Mouse (Mus musculus) liver, embryonic 15.5 days (tissue): Measurements from ENCODE around the gene 6430548M08Rik. TPM values are rescaled to one million over a fixed set of nuclear protein-coding genes. Genes with fewer than 3 reads are reported as not detected.

ENCODE experiments used
- ATAC-seq: fragments of 200-750 bp; cut with Nextera tagmentation; 2 replicates; pipeline ENCODE4 v1.8.0; 2017; ENCODE audit warnings: moderate number of reproducible peaks, mild to moderate bottlenecking, moderate library complexity; ENCODE audit not compliant: insufficient read depth
- H3K27ac ChIP-seq: fragments of 300-500 bp; sonication (generic); replicated peaks from 2 replicates; pipeline ENCODE4 v1.5.1; 2015; ENCODE audit warnings: mild to moderate bottlenecking, inconsistent platforms
- H3K27me3 ChIP-seq: fragments of 300-500 bp; sonication (generic); 2 replicates; pipeline ENCODE4 v1.6.1; 2015; ENCODE audit warnings: mild to moderate bottlenecking, inconsistent platforms
- H3K36me3 ChIP-seq: fragments of 300-500 bp; sonication (generic); replicated peaks from 2 replicates; pipeline ENCODE4 v1.6.1; 2015; ENCODE audit warnings: moderate library complexity, mild to moderate bottlenecking, inconsistent platforms
- H3K4me1 ChIP-seq: fragments of 300-500 bp; sonication (generic); replicated peaks from 2 replicates; pipeline ENCODE4 v1.6.1; 2015; ENCODE audit warnings: inconsistent platforms
- H3K4me2 ChIP-seq: fragments of 300-500 bp; sonication (generic); 2 replicates; pipeline ENCODE4 v1.6.1; 2015; ENCODE audit warnings: moderate library complexity, mild to moderate bottlenecking, inconsistent platforms
- H3K4me3 ChIP-seq: fragments of 300-500 bp; sonication (generic); replicated peaks from 2 replicates; pipeline ENCODE4 v1.5.1; 2015; ENCODE audit warnings: mild to moderate bottlenecking, inconsistent platforms
- H3K9ac ChIP-seq: fragments of 300-500 bp; sonication (generic); 2 replicates; pipeline ENCODE4 v1.6.1; 2015; ENCODE audit warnings: moderate library complexity, mild to moderate bottlenecking, inconsistent platforms
- H3K9me3 ChIP-seq: fragments of 300-500 bp; sonication (generic); replicated peaks from 2 replicates; pipeline ENCODE4 v1.6.1; 2016; ENCODE audit warnings: inconsistent platforms
- WGBS: fragments of 180-500 bp; shearing (Covaris S2); methylation state at CpG from one replicate; pipeline ENCODE4 v1.1.7; 2015; ENCODE audit warnings: mixed read lengths; ENCODE audit not compliant: insufficient replicate concordance; 5-methylcytosine and 5-hydroxymethylcytosine counted together
- polyA plus RNA-seq: library from polyadenylated mRNA; unstranded; fragments of >200 nt; fragmentation: Nextera tagmentation; extraction: Ambion mirVana; gene quantifications from 2 replicates; pipeline ENCODE4 v1.2.1, GENCODE M21; 2015

Gene 6430548M08Rik
- polyA plus RNA-seq, 1 experiment from 2014 or later = 2.8 TPM

DNA sequence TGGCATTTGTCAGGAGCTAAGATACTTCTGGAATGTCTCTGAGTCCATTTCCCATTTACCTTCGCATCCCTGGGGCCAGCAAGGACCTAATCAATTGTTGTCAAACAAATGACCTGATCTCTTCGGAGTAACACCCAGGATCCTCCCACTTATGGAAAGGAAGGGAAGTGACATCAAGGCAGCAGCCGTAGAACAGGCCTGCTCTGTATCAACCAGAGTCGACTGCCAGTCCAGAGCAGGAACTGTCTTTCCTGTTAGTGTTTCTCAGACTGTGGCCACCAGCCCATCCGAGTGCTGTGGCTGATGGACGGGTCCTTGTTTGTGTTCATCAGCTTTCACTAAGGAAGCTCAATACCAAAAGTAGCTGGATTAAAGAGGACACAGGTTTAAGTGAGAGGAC is 10.3 kb downstream of the 6430548M08Rik start:
- WGBS = 5% methylated on average over 6 of the region's 6 CpGs
- no peaks in the 10 kb centered on the region for H3K36me3 ChIP-seq
- H3K4me3 ChIP-seq = no peak overlapping the region
- H3K4me2 ChIP-seq = no peak overlapping the region
- no peak overlapping the region for H3K27ac ChIP-seq
- peaks cover 47% of the 10 kb centered on the region for H3K27me3 ChIP-seq
- no peak for ATAC-seq
- no peak overlapping the region for H3K9ac ChIP-seq
- H3K9me3 ChIP-seq = no peaks in the 10 kb centered on the region
- H3K4me1 ChIP-seq = peaks cover 9% of the 10 kb centered on the region; the same call in 1 of the 2 replicates

- no peak for ATAC-seq
- 61% methylated on average over 7 of the region's 7 CpGs for WGBS
- H3K27ac ChIP-seq = no peak overlapping the region
These were observed 11.0 kb downstream of the 6430548M08Rik start for GRCm38 (mm10) chr8:120124836-120125389.

GRCm38 (mm10) chr8:120126357-120127161 is 12.6 kb downstream of the 6430548M08Rik start:
- Histone ChIP-seq H3K27me3 (peaks cover 36% of the 10 kb centered on the region), H3K9me3 (no peaks in the 10 kb centered on the region), H3K4me3 (no peak overlapping the region), H3K4me2 (no peak overlapping the region), H3K36me3 (no peaks in the 10 kb centered on the region), H3K27ac (no peak overlapping the region), H3K9ac (no peak overlapping the region), H3K4me1 (peaks cover 7% of the 10 kb centered on the region; the same call in 1 of the 2 replicates)
- WGBS = 16% methylated on average over 14 of the region's 14 CpGs
- peak; percentile 49 for ATAC-seq

More at GRCm38 (mm10) chr8:120124836-120125389, 11.0 kb downstream of the 6430548M08Rik start:
- no peaks in the 10 kb centered on the region for H3K9me3 ChIP-seq
- H3K36me3 ChIP-seq = no peaks in the 10 kb centered on the region
- no peak overlapping the region for H3K9ac ChIP-seq
- peaks cover 42% of the 10 kb centered on the region for H3K27me3 ChIP-seq
- no peak overlapping the region for H3K4me3 ChIP-seq
- peaks cover 9% of the 10 kb centered on the region; the same call in 1 of the 2 replicates for H3K4me1 ChIP-seq
- no peak overlapping the region for H3K4me2 ChIP-seq

DNA sequence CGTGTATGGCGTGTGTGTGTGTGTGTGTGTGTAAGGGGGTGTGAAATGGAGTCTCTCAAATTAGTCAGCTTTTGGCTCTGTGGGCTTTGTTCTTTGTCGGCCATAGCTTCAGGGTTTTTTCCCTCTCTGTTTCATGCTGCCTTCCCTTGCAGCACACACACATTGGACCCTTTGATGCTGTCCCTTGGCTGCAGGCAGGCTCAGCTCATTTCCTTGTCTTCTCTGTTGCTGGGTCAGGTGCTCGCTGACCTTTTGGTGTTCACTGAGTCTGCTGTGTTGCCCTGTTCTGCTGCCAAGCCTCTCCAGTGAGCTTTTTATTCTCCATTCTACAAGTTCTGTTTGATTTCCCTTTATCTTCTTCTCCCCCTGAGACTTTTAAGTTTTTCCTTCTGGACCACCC is 15.6 kb downstream of the 6430548M08Rik start:
- Histone ChIP-seq H3K4me1 (peaks cover 7% of the 10 kb centered on the region; the same call in 1 of the 2 replicates), H3K9me3 (no peaks in the 10 kb centered on the region), H3K4me3 (no peak overlapping the region), H3K9ac (no peak overlapping the region), H3K4me2 (no peak overlapping the region), H3K36me3 (no peaks in the 10 kb centered on the region), H3K27ac (no peak overlapping the region), H3K27me3 (peaks cover 27% of the 10 kb centered on the region)
- WGBS = 70% methylated on average over 4 of the region's 4 CpGs
- ATAC-seq = no peak

- H3K9ac ChIP-seq = no peak overlapping the region
- no peak overlapping the region for H3K4me3 ChIP-seq
- peaks cover 5% of the 10 kb centered on the region; the same call in 1 of the 2 replicates for H3K4me1 ChIP-seq
- 26% methylated on average over 8 of the region's 8 CpGs for WGBS
- H3K4me2 ChIP-seq = no peak overlapping the region
- H3K27ac ChIP-seq = no peak overlapping the region
- no peaks in the 10 kb centered on the region for H3K9me3 ChIP-seq
- H3K36me3 ChIP-seq = no peaks in the 10 kb centered on the region
- H3K27me3 ChIP-seq = peaks cover 22% of the 10 kb centered on the region
- no peak for ATAC-seq
These were observed 17.2 kb downstream of the 6430548M08Rik start for GRCm38 (mm10) chr8:120131158-120131557.

DNA sequence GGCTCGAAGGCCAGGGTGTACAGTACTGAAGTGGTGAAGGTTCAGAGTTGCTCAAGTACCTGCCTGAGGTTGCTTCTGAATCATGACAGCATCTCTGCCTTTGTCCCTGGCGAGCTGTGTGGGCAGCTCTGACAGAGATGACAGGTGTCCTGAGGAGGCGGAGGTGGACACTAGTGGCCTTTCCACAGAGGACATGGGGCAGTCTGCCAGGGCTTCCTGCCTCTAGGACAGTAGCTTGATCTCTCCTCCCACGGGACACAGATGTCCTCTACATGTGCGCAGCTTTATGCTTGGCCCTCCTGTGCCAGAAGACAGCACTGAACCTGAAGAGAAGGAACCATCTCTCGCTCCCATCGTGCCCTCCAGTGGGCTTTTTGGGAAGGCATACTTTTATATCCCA is 19.2 kb downstream of the 6430548M08Rik start:
- Histone ChIP-seq H3K9me3 (no peaks in the 10 kb centered on the region), H3K4me1 (no peaks in the 10 kb centered on the region), H3K4me2 (no peak overlapping the region), H3K27me3 (peaks cover 8% of the 10 kb centered on the region; the same call in 1 of the 2 replicates), H3K27ac (no peak overlapping the region), H3K36me3 (no peaks in the 10 kb centered on the region), H3K4me3 (no peak overlapping the region), H3K9ac (no peak overlapping the region)
- ATAC-seq = no peak
- WGBS = 56% methylated on average over 7 of the region's 7 CpGs

DNA sequence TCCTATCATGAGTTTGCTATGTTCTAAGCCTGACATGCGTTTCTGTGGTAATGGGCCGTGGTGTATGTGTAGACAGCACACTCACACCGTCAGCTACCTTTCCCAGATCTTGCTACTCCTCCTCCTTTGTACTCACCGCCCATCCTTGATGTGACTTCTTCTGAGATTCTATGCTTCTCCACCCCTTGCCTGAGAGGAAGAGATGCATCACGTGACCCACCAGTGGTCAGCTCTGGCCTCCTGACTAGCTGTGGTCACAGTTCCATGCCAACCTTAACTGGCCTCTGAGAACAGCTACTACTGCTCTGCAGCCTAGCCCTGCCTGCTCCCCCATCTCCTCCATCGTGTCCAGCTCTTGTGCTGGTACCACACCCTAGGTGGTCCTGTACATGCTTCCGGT is 21.7 kb downstream of the 6430548M08Rik start:
- no peak for ATAC-seq
- Histone ChIP-seq H3K9me3 (no peaks in the 10 kb centered on the region), H3K36me3 (no peaks in the 10 kb centered on the region), H3K4me2 (no peak overlapping the region), H3K9ac (no peak overlapping the region), H3K27ac (no peak overlapping the region), H3K4me1 (no peaks in the 10 kb centered on the region), H3K27me3 (peaks cover 8% of the 10 kb centered on the region; the same call in 1 of the 2 replicates), H3K4me3 (no peak overlapping the region)
- WGBS = 70% methylated on average over 7 of the region's 7 CpGs

GRCm38 (mm10) chr8:120136618-120137017 is 22.7 kb downstream of the 6430548M08Rik start:
- WGBS = 66% methylated on average over 7 of the region's 7 CpGs
- H3K4me1 ChIP-seq = no peaks in the 10 kb centered on the region

GRCm38 (mm10) chr8:120138958-120139357 is 25.0 kb downstream of the 6430548M08Rik start:
- ATAC-seq = no peak
- H3K9ac ChIP-seq = no peak overlapping the region
- WGBS = 60% methylated on average over 2 of the region's 2 CpGs
- no peaks in the 10 kb centered on the region for H3K36me3 ChIP-seq
- peaks cover 9% of the 10 kb centered on the region; the same call in 1 of the 2 replicates for H3K27me3 ChIP-seq
- H3K9me3 ChIP-seq = no peaks in the 10 kb centered on the region
- H3K4me1 ChIP-seq = no peaks in the 10 kb centered on the region
- no peak overlapping the region for H3K4me2 ChIP-seq
- H3K4me3 ChIP-seq = no peak overlapping the region
- no peak overlapping the region for H3K27ac ChIP-seq

More at GRCm38 (mm10) chr8:120136618-120137017, 22.7 kb downstream of the 6430548M08Rik start:
- Histone ChIP-seq H3K4me3 (no peak overlapping the region), H3K9me3 (no peaks in the 10 kb centered on the region), H3K4me2 (no peak overlapping the region), H3K27me3 (peaks cover 4% of the 10 kb centered on the region; the same call in 1 of the 2 replicates), H3K9ac (no peak overlapping the region), H3K36me3 (no peaks in the 10 kb centered on the region), H3K27ac (no peak overlapping the region)
- ATAC-seq = no peak

DNA sequence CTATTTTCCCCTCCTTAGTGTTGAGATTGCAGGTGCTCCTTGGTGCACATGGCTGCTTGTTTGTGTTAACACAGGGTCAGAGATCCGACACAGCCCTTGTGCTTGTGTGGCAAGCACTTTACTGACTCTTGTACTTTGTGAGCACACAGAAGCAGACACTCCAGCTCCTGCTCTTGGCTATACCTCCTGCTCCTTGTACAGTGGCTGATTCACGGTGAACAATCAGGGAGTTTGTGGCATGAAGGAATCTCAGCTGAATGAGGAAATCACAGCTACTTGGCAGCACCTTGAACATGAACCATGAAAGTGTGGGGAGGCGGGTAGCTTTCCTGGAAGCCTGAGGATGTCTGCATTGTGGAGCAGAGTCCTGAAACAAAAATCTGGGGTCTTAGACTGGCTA is 26.8 kb downstream of the 6430548M08Rik start:
- H3K9ac ChIP-seq = no peak overlapping the region
- H3K4me3 ChIP-seq = no peak overlapping the region
- H3K9me3 ChIP-seq = no peaks in the 10 kb centered on the region
- no peak overlapping the region for H3K27ac ChIP-seq
- 44% methylated on average over 3 of the region's 3 CpGs for WGBS
- H3K36me3 ChIP-seq = no peaks in the 10 kb centered on the region
- no peak overlapping the region for H3K4me2 ChIP-seq
- no peak for ATAC-seq
- no peaks in the 10 kb centered on the region for H3K4me1 ChIP-seq
- peaks cover 7% of the 10 kb centered on the region; the same call in 1 of the 2 replicates for H3K27me3 ChIP-seq

DNA sequence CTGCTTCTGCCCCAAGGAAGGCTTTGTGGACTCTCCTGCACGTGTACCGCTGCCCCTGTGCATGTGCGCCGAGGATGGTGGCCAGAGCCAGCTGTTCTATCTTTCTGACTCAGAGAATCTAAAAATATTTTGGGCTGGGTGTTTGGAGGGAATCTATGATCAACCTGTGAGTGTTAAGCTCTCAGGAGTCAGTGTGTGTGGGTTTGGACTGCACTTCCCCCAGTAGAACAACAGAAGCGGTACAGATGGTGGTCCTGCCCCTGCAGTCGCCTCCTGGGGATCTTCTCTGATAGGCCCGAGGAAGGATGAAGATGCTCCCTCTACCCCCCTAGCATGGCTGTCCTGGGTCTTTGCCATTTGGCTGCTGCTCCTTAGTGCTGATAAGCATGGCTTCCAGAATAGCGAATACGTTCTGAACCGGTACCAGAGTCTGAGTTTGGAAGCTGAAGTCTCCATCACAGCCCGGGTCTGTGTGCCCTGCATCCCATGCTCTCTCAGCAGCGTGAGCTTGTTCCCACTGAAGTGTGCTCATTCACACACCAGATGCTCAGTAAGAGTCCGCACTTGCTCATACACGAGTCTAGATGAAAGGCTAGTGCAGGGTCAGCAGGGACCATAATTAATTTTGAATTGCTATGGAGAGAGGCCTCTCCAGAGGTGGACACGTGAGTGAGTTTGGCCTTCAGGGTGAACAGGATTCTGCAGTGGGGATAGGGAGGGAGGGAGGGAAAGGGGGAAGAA is 30.1 kb downstream of the 6430548M08Rik start:
- WGBS = 64% methylated on average over 15 of the region's 15 CpGs
- no peak overlapping the region for H3K4me2 ChIP-seq
- H3K9me3 ChIP-seq = no peaks in the 10 kb centered on the region
- H3K4me1 ChIP-seq = no peaks in the 10 kb centered on the region
- no peak overlapping the region for H3K4me3 ChIP-seq
- H3K36me3 ChIP-seq = no peaks in the 10 kb centered on the region
- H3K9ac ChIP-seq = no peak overlapping the region
- peaks cover 5% of the 10 kb centered on the region; the same call in 1 of the 2 replicates for H3K27me3 ChIP-seq
- ATAC-seq = no peak
- no peak overlapping the region for H3K27ac ChIP-seq
